13 mouse cellular contexts compared by ENCODE assay signal in genomic region chr9:100605522-100605921, GRCm38 (mm10).
"Had no signal": no experiment of that assay in that cellular context is flagged by ENCODE, and none has a peak within 500 bp of the region (broad histone marks: within the 10 kb centered on the region; RNA-seq: fewer than 3 reads in every experiment).

No protein-coding gene starts in this region.

- H3K27me3 ChIP-seq: liver, embryonic 15.5 days; midbrain, embryonic 12.5 days; neural tube, embryonic 15.5 days had no signal

- DNase-seq: kidney, postnatal 10 days; kidney, postnatal 4 days; thymus, postnatal 14 days had no signal

- H3K36me3 ChIP-seq: limb, embryonic 10.5 days; liver, embryonic 15.5 days; midbrain, embryonic 12.5 days; neural tube, embryonic 15.5 days had no signal

- H3K4me3 ChIP-seq: layer of hippocampus, adult 2 months; limb, embryonic 10.5 days; liver, embryonic 15.5 days; megakaryocyte, embryonic 14.5 days; midbrain, embryonic 12.5 days; neural tube, embryonic 15.5 days had no signal

- H3K27ac ChIP-seq: layer of hippocampus, adult 2 months; limb, embryonic 10.5 days; liver, embryonic 15.5 days; macrophage; midbrain, embryonic 12.5 days; neural tube, embryonic 15.5 days; stomach, postnatal 0 days had no signal

- H3K4me2 ChIP-seq: liver, embryonic 11.5 days; liver, embryonic 15.5 days; lung, embryonic 14.5 days; midbrain, embryonic 12.5 days; neural tube, embryonic 15.5 days had no signal

- H3K9me3 ChIP-seq: limb, embryonic 10.5 days; liver, embryonic 15.5 days; midbrain, embryonic 12.5 days; neural tube, embryonic 15.5 days had no signal

- H3K4me1 ChIP-seq: limb, embryonic 10.5 days; liver, embryonic 15.5 days; neural tube, embryonic 15.5 days had no signal

- H3K9ac ChIP-seq: liver, embryonic 15.5 days; lung, embryonic 14.5 days; midbrain, embryonic 12.5 days; neural tube, embryonic 15.5 days had no signal
